Mouse (Mus musculus): ENCODE measurements around the gene Twsg1. TPM values are rescaled to one million over a fixed set of nuclear protein-coding genes. Genes with fewer than 3 reads are reported as not detected.

Gene Twsg1
- total and polyA plus RNA-seq, 2 experiments from 2014 or later, result 42.2 to 45.3 TPM

- ATAC-seq (ENCODE audit: low FRiP score), result no peak
- no peak overlapping the region for H3K27ac ChIP-seq (ENCODE audit: low read depth, low read length)
- no peak overlapping the region for H3K4me2 ChIP-seq (ENCODE audit: low read depth, low read length, poor library complexity, severe bottlenecking)
- TF ChIP-seq CTCF (IDR thresholded peaks at IDR 0.05), result no peak
- DNase-seq (ENCODE audit: low spot score), result no peak
- H3K27me3 ChIP-seq (ENCODE audit: insufficient read depth, low read length), result no peaks in the 10 kb centered on the region
- H3K4me1 ChIP-seq (ENCODE audit: insufficient read depth, low read length), result no peaks in the 10 kb centered on the region
- H3K36me3 ChIP-seq (ENCODE audit: insufficient read depth, low read length), result peaks cover 11% of the 10 kb centered on the region
- WGBS, result 70% methylated on average over 12 of the region's 12 CpGs
- H3K9me3 ChIP-seq (ENCODE audit: low read length), result no peaks in the 10 kb centered on the region
- H3K9ac ChIP-seq (replicated peaks; ENCODE audit: low read length, poor library complexity, severe bottlenecking), result no peak overlapping the region
- no peak overlapping the region for H3K4me3 ChIP-seq (ENCODE audit: low read depth, low read length)
Measured at GRCm38 (mm10) chr17:65940221-65940620, 10.8 kb downstream of the Twsg1 start.

- DNase-seq (ENCODE audit: low spot score) (no peak), ATAC-seq (ENCODE audit: low FRiP score) (no peak)
- no peak for TF ChIP-seq CTCF (IDR thresholded peaks at IDR 0.05)
- WGBS, result 70% methylated on average over 14 of the region's 14 CpGs
- Histone ChIP-seq H3K36me3 (ENCODE audit: insufficient read depth, low read length) (peaks cover 11% of the 10 kb centered on the region), H3K9me3 (ENCODE audit: low read length) (no peaks in the 10 kb centered on the region), H3K4me3 (ENCODE audit: low read depth, low read length) (no peak overlapping the region), H3K27ac (ENCODE audit: low read depth, low read length) (no peak overlapping the region), H3K9ac (replicated peaks; ENCODE audit: low read length, poor library complexity, severe bottlenecking) (no peak overlapping the region), H3K27me3 (ENCODE audit: insufficient read depth, low read length) (no peaks in the 10 kb centered on the region), H3K4me1 (ENCODE audit: insufficient read depth, low read length) (no peaks in the 10 kb centered on the region), H3K4me2 (ENCODE audit: low read depth, low read length, poor library complexity, severe bottlenecking) (no peak overlapping the region)
Measured at GRCm38 (mm10) chr17:65939461-65940192, 11.4 kb downstream of the Twsg1 start.

- Histone ChIP-seq H3K4me1 (ENCODE audit: insufficient read depth, low read length) (no peaks in the 10 kb centered on the region), H3K9me3 (ENCODE audit: low read length) (no peaks in the 10 kb centered on the region), H3K9ac (replicated peaks; ENCODE audit: low read length, poor library complexity, severe bottlenecking) (no peak overlapping the region), H3K4me2 (ENCODE audit: low read depth, low read length, poor library complexity, severe bottlenecking) (no peak overlapping the region), H3K27me3 (ENCODE audit: insufficient read depth, low read length) (no peaks in the 10 kb centered on the region), H3K27ac (ENCODE audit: low read depth, low read length) (no peak overlapping the region), H3K4me3 (ENCODE audit: low read depth, low read length) (no peak overlapping the region), H3K36me3 (ENCODE audit: insufficient read depth, low read length) (peaks cover 22% of the 10 kb centered on the region)
- TF ChIP-seq CTCF (IDR thresholded peaks at IDR 0.05), result no peak
- WGBS, result 94% methylated on average over 9 of the region's 9 CpGs
- DNase-seq (ENCODE audit: low spot score), result no peak
- ATAC-seq (ENCODE audit: low FRiP score), result no peak
Measured at GRCm38 (mm10) chr17:65937671-65938070, 13.4 kb downstream of the Twsg1 start.

- ATAC-seq (ENCODE audit: low FRiP score) (no peak), DNase-seq (ENCODE audit: low spot score) (no peak)
- no peak overlapping the region for H3K4me3 ChIP-seq (ENCODE audit: low read depth, low read length)
- no peaks in the 10 kb centered on the region for H3K9me3 ChIP-seq (ENCODE audit: low read length)
- 99% methylated on average over 2 of the region's 2 CpGs for WGBS
- no peaks in the 10 kb centered on the region for H3K27me3 ChIP-seq (ENCODE audit: insufficient read depth, low read length)
- no peak overlapping the region for H3K27ac ChIP-seq (ENCODE audit: low read depth, low read length)
- no peaks in the 10 kb centered on the region for H3K4me1 ChIP-seq (ENCODE audit: insufficient read depth, low read length)
- peaks cover 29% of the 10 kb centered on the region for H3K36me3 ChIP-seq (ENCODE audit: insufficient read depth, low read length)
- no peak overlapping the region for H3K4me2 ChIP-seq (ENCODE audit: low read depth, low read length, poor library complexity, severe bottlenecking)
- TF ChIP-seq CTCF (IDR thresholded peaks at IDR 0.05), result peak; percentile 56
- no peak overlapping the region for H3K9ac ChIP-seq (replicated peaks; ENCODE audit: low read length, poor library complexity, severe bottlenecking)
Measured at GRCm38 (mm10) chr17:65933741-65934140, 17.3 kb downstream of the Twsg1 start.

- no peak for TF ChIP-seq CTCF (IDR thresholded peaks at IDR 0.05)
- peaks cover 27% of the 10 kb centered on the region for H3K36me3 ChIP-seq (ENCODE audit: insufficient read depth, low read length)
- 34% methylated on average over 6 of the region's 6 CpGs for WGBS
Measured at GRCm38 (mm10) chr17:65931525-65931924, 19.5 kb downstream of the Twsg1 start.

GRCm38 (mm10) chr17:65930960-65931359 lies 20.1 kb downstream of the Twsg1 start:
- no peak overlapping the region for H3K9ac ChIP-seq (replicated peaks; ENCODE audit: low read length, poor library complexity, severe bottlenecking)
- no peaks in the 10 kb centered on the region for H3K9me3 ChIP-seq (ENCODE audit: low read length)
- no peaks in the 10 kb centered on the region for H3K4me1 ChIP-seq (ENCODE audit: insufficient read depth, low read length)
- no peak for ATAC-seq (ENCODE audit: low FRiP score)
- H3K27me3 ChIP-seq (ENCODE audit: insufficient read depth, low read length), result no peaks in the 10 kb centered on the region
- H3K27ac ChIP-seq (ENCODE audit: low read depth, low read length), result no peak overlapping the region
- H3K4me3 ChIP-seq (ENCODE audit: low read depth, low read length), result no peak overlapping the region
- 81% methylated on average over 6 of the region's 6 CpGs for WGBS
- H3K4me2 ChIP-seq (ENCODE audit: low read depth, low read length, poor library complexity, severe bottlenecking), result no peak overlapping the region
- peaks cover 32% of the 10 kb centered on the region for H3K36me3 ChIP-seq (ENCODE audit: insufficient read depth, low read length)
- no peak for TF ChIP-seq CTCF (IDR thresholded peaks at IDR 0.05)
- peak; percentile 49 for DNase-seq (ENCODE audit: low spot score)

More at GRCm38 (mm10) chr17:65931525-65931924, 19.5 kb downstream of the Twsg1 start:
- Histone ChIP-seq H3K27ac (ENCODE audit: low read depth, low read length) (no peak overlapping the region), H3K4me2 (ENCODE audit: low read depth, low read length, poor library complexity, severe bottlenecking) (no peak overlapping the region), H3K27me3 (ENCODE audit: insufficient read depth, low read length) (no peaks in the 10 kb centered on the region), H3K9ac (replicated peaks; ENCODE audit: low read length, poor library complexity, severe bottlenecking) (no peak overlapping the region), H3K4me3 (ENCODE audit: low read depth, low read length) (no peak overlapping the region), H3K4me1 (ENCODE audit: insufficient read depth, low read length) (no peaks in the 10 kb centered on the region), H3K9me3 (ENCODE audit: low read length) (no peaks in the 10 kb centered on the region)
- ATAC-seq (ENCODE audit: low FRiP score) (no peak), DNase-seq (ENCODE audit: low spot score) (no peak)
